Mouse (Mus musculus) neutrophil, adult 5-6 weeks (primary cell): Measurements from ENCODE around the gene Pde6c. TPM values are rescaled to one million over a fixed set of nuclear protein-coding genes. Genes with fewer than 3 reads are reported as not detected.

Experiments used
- ATAC-seq: fragments of 151-379, 151-347 bp; 2 replicates; pipeline ENCODE4 v1.8.0; 2017; ENCODE audit warnings: mild to moderate bottlenecking, moderate TSS enrichment; ENCODE audit not compliant: insufficient number of reproducible peaks, poor library complexity, low FRiP score, severe bottlenecking; ENCODE audit errors: extremely low read depth
- total RNA-seq: library from RNA; stranded (forward); fragments of 200-1000 nt; gene quantifications from 2 replicates; pipeline ENCODE4 v1.2.3, GENCODE M21; 2017

The Pde6c gene
- total RNA-seq, 1 experiment from 2014 or later, result not detected

- no peak for ATAC-seq
Measured at GRCm38 (mm10) chr19:38232087-38232486, 99.5 kb downstream of the Pde6c start.

GRCm38 (mm10) chr19:38232516-38232915 is 99.9 kb downstream of the Pde6c start:
- no peak for ATAC-seq

Other genes starting within 250 kb of the Pde6c start
- 5.6 and 6.6 TPM in 2 replicates for gene Myof, start 89.2 kb upstream of the Pde6c start, total RNA-seq
- gene Cep55, start 77.8 kb upstream of the Pde6c start, total RNA-seq, result 1.5 and 2.8 TPM in 2 replicates
- gene Ffar4, start 35.7 kb upstream of the Pde6c start, total RNA-seq, result not detected in 2 replicates
- not detected in 2 replicates for gene Rbp4, start 7.5 kb upstream of the Pde6c start, total RNA-seq
- 28.9 and 31.9 TPM in 2 replicates for gene Fra10ac1, start 91.4 kb downstream of the Pde6c start, total RNA-seq
- gene Lgi1, start 131.8 kb downstream of the Pde6c start, total RNA-seq, result not detected in 2 replicates